Mouse (Mus musculus): ENCODE data around the gene Tubb1.

GRCm38 (mm10) chr2:174421107-174421506, 29.4 kb upstream of the Tubb1 start:
- TF ChIP-seq CTCF (IDR thresholded peaks at IDR 0.05; ENCODE audit: extremely low read depth, insufficient read depth, insufficient read length, insufficient replicate concordance): no peak
- no peak for TF ChIP-seq POLR2A (IDR thresholded peaks at IDR 0.05; ENCODE audit: low read depth, low read length)
